Mouse (Mus musculus): ENCODE data around the gene Lingo3.

Gene Lingo3

GRCm38 (mm10) chr10:80799070-80799566, 44.7 kb downstream of the Lingo3 start:
- DNase-seq (ENCODE audit: low spot score in 2 of 2), result no peak

DNA sequence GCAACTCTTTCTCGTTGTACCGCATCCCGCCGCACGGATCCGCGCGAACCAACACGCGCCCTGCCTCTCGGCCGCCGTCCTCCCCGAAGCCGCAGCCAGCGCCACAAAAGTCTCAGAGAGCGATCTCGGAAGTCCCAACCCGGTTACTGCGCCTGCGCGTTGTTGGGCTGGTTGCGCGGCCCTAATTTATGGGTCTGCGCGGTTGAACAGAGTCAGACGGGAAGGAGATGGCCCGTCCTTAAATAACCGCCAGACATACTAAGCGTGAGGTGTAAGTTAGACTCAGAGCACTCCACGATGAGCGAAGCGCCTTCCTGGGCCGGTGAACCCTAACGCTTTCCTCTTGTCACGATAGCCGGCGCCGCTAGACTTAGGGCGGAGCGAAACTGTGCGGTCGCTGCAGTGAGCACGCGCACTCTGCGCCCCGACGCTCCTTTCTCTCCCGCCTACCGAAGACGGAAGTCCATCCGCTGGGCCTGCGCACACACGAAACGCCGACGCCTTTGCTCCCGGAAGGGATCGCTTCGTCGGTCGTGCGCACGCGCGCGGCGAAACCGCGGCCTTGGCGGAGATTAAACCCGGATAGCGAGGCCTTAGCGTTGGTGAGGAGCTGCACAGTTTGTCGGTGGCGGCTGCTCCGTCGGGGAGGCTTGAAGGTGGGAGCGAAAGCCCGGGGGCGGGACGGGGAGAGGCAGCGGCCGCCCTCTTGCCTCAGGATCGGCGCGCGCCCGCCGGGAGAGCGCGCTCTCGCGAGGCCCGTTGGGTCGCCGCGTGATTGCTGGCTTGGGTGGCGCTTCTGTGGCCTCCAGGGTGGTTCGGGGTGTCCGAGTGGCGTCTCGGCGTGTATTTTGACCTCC, 45.5 kb downstream of the Lingo3 start, which contains the start of the genes Sf3a2 and Plekhj1:
TSS of gene Sf3a2 (plus strand) at position 49 of the 857 bp plus-strand sequence.
TSS of gene Plekhj1 (minus strand) at position 477 of the 857 bp plus-strand sequence.
- DNase-seq (ENCODE audit: low spot score in 2 of 2), result peak; percentile 91 to 94

DNA sequence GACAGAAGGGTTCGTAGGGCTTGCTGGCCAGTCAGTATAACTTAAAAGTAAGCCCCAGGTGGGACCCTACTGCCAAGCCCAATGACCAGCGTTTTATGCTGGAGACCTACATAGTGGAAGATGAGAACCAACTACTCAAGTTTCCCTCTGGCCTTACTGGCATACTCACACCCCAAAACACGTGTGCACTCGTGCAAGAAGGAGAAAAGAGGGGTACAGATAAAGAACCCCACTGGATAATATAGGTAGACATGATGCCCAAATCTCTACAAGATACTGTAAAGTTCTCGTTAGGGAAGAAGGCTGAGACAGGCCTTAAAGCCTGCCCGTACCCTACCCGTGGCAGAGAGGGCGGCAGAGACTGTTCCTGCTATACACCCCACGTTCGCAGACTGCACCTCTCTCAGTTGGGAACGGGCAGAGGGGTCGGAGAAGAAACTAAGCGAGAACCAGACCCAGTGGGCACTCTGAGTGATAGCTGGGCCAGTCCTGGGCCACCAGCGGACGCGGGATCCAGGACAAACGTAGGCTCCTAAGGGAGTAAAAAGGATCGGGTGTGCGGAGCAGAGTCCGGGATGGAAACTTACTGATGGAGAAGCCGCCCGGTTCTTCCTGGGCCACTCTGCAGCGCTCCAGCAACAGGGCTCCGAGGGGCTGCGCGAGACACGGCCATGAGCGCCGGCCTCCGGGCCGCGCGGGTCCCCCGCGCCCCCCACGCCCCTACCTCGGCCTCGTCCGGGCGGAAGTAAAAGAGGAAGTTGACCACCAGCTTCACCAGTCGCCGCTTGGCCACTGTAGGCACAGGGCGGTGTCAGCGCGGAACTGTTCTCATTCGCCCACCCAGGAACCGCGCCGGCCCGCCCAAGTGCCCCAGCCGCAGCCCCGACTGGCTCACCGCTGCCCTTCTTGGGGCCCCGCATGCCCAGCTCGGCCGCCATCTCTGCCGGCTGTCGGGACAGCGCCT, 46.4 kb downstream of the Lingo3 start:
- DNase-seq (ENCODE audit: low spot score in 2 of 2), result no peak

DNA sequence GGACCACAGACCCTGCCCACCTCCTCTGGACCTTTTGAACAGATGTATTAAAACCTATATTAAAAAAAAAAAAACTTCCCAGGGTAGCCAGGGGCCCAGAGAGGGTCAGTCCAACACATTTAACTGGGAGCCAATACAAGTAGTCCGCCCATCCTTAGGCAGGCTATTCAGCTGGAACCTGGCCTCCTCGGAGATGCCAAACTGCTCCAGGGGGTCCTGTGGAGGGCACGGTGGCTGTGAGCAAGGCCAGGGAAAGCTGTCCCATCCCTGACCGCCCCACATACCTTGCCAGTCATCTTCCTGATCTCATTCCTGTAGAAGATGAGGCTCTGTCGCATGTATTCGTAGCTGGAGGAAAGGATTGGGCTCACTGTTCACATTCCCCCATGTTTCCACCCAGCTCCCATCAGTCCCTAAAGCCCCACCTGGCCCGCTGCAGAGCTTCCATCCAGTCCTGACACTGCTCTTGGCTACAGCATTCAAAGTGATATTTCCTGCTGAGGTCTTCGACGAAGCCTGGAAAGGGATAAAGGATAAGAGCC, 47.5 kb downstream of the Lingo3 start:
- DNase-seq (ENCODE audit: low spot score in 2 of 2), result no peak

DNA sequence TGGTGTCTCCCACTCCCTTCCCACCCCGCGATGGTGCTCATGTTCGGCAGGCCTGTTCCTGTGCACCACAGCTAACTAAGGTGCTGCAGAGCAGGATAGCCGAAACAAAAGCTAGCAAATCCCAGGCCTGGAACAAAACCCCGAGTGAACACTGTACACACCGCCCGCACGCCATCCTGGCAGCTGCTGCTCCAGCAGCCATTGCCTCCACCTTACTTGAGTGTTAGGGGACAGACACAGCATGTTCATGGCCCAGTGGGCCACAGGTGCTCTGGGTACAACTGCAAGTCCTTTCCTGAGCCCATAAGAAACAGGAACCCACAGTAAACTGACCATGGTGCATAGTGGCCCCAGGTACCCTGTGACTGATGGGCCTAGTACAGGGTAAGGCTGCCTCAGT, 49.1 kb downstream of the Lingo3 start:
- no peak for DNase-seq (ENCODE audit: low spot score in 2 of 2)

DNA sequence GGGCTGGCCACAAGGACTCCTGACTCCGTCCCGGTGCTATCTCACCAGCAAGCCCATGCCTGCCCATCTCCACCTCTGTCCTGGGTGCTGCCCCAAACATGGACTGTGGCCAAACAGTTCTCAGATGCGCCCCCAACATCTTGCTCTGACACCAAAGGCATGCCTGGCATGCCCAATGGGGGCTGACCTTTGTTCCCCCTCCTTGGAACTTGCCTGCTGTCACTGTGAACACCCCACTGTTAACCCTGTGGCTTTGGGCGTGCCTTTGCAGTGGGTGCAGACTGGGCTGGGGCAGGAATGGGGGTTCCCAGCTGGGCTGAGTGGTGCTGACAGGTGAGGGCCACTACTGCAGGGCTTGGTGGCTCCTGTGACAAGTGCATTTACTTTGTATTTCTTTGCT, 50.0 kb downstream of the Lingo3 start:
- DNase-seq (ENCODE audit: low spot score in 2 of 2), result no peak

DNA sequence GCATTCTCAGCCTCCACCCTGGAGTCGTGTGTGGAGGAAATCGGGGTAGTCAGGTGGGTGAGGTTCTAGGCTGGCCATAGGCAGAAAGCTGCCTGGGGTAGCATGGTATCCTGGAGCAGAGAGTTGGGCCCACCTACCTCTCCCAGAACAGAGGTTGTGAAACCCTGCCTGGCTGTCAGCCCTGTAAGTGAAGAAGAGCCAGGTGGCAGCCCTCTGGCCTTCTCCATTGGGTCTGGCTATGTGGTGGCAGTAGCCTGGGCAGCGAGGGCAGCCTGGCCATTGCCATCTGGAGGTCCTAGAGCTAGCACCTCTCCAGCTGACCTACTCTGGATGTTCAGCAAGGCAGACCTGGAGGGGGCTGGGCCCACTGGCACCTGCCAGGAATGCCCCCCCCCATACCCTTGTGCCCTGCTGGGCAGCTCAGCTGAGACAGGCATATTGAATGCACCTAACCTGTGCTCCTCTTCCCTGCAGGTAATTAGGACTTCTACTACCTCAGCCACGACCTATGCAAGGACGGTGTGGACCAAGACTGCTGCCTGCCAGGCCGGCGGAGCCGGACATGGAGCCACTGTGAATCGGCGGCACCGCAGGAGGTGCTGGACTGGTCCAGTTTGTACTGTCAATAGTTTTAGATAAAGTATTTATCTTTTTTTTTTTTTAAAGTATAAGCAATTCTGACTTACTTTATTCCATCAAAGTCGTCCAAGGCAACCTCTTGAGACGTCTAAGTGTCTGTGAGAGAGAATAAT, 50.6 kb downstream of the Lingo3 start:
- no peak for DNase-seq (ENCODE audit: low spot score in 2 of 2)

DNA sequence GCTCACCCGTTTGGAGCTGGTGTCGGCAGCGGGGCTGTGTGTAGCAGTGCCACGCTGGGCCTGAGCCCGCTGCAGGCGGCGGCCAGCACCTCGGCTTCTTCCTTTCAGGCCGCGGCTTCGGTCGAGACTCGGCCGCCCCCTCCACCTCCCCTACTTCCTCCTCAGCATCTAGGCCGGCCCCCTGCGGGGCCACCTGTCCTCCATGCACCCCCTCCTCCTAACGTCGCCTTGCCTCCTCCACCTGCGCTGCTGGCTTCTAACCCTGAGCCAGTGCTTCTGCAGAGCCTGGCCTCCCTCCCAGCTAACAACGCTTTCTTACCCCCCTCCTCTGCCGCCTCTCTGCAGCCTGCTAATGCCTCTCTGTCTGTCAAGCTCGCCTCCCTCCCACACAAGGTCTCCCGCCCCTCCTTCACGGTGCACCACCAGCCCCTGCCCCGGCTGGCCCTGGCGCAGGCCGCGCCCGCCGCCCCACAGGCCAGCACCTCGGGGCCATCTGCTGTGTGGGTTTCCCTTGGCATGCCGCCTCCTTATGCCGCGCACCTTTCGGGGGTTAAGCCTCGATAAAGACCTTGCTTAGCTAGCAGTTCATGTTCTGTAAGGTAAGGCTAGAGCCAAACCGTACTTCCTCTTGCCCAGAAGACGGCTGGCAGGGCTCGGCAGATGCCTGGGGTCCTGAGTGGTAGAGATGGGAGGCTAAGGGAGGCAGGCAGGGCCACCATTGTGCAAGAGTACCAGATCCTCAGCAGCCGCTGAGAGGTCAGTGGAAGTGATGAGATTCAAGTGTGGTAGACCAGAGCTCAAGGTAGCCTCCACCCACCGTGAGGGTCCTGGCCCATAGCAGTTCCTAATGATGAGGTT, 51.4 kb downstream of the Lingo3 start:
- no peak for DNase-seq (ENCODE audit: low spot score in 2 of 2)

GRCm38 (mm10) chr10:80791476-80792174, 52.2 kb downstream of the Lingo3 start:
- DNase-seq (ENCODE audit: low spot score in 2 of 2), result no peak

GRCm38 (mm10) chr10:80790761-80791404, 53.0 kb downstream of the Lingo3 start:
- DNase-seq (ENCODE audit: low spot score in 2 of 2), result no peak

- no peak for DNase-seq (ENCODE audit: low spot score in 2 of 2)
Measured at GRCm38 (mm10) chr10:80787517-80787916, 56.3 kb downstream of the Lingo3 start.

- no peak for DNase-seq (ENCODE audit: low spot score in 2 of 2)
Measured at GRCm38 (mm10) chr10:80785963-80786362, 57.9 kb downstream of the Lingo3 start.

GRCm38 (mm10) chr10:80784871-80785270, 59.0 kb downstream of the Lingo3 start:
- no peak for DNase-seq (ENCODE audit: low spot score in 2 of 2)

GRCm38 (mm10) chr10:80784302-80784701, 59.5 kb downstream of the Lingo3 start:
- no peak for DNase-seq (ENCODE audit: low spot score in 2 of 2)

Data from spleen, postnatal 14 days (tissue).